Mouse (Mus musculus): ENCODE measurements around the gene Rfxank.

GRCm38 (mm10) chr8:70087237-70087636 is 51.7 kb downstream of the Rfxank start:
- TF ChIP-seq CTCF (IDR thresholded peaks at IDR 0.05; ENCODE audit: borderline replicate concordance, insufficient read depth, low read length) (no peak), POLR2A (IDR thresholded peaks at IDR 0.05; ENCODE audit: low read depth, low read length) (no peak)

All from embryonic fibroblast, embryonic 13.5 days (primary cell).